Mouse (Mus musculus) layer of hippocampus, postnatal 25 days (tissue): ENCODE data around the gene Nfix. TPM values are rescaled to one million over a fixed set of nuclear protein-coding genes. Genes with fewer than 3 reads are reported as not detected.
"Not testable (repeated sequence)": the region's sequence is repeated elsewhere in the genome, so short reads cannot be mapped to it uniquely, and the experiment has no call there.

Source experiments
- DNase-seq, 2 experiments: peaks; one replicate each; pipeline ENCODE4 v3.0.0; 2022; ENCODE audit warnings: mixed read lengths in 2 of 2, low spot score in 1 of 2; ENCODE audit errors: extremely low spot score in 1 of 2
- total RNA-seq, 2 experiments: library from RNA; stranded (reverse); gene quantifications; 2 replicates each; pipeline ENCODE4 v1.2.3; 2021

Nfix gene
- total RNA-seq, 2 experiments from 2014 or later, result 406 to 477 TPM

DNA sequence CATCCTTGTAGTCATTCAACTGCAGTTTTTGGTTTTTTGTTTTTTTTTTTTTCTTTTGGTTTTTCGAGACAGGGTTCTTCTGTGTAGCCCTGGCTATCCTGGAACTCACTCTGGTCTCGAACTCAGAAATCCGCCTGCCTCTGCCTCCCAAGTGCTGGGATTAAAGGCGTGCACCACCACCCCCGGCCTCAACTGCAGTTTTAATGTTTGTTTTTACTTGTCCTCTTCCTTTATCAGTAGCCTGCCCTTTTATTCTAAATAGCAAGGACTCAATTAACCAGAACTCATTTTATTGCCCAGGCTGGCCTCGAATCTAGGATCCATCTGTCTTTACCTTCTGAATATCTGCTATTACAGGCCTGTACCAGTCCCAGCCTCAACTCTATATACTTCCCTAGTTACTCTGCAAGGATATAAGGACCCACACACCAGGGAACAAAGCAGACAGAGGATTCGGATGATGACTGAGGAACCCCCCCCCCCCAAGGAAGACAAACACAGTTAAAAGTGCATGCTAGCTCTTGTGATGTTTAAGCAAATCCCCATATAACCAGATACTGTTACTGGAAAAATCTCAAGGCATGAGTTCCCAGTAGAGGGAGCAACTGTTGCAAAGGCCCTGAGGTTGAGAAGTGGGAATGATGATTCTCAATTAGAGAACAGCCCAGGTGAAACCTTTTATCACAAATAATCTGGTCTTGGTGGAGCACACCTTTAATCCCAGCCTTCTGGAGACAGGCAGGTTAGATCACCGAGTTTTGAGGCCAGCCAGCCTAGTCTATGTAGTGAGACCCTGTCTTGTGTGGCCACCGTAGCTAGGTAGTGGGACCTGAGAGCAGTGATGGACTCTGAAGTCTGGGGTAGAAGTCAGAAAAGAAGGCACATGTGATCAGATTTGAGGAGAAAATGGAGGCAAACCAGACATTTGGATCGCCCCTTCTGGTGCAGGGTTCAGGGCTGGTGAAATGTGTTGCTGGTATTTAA lies 32.9 kb upstream of the Nfix start:
- no peak for DNase-seq

DNA sequence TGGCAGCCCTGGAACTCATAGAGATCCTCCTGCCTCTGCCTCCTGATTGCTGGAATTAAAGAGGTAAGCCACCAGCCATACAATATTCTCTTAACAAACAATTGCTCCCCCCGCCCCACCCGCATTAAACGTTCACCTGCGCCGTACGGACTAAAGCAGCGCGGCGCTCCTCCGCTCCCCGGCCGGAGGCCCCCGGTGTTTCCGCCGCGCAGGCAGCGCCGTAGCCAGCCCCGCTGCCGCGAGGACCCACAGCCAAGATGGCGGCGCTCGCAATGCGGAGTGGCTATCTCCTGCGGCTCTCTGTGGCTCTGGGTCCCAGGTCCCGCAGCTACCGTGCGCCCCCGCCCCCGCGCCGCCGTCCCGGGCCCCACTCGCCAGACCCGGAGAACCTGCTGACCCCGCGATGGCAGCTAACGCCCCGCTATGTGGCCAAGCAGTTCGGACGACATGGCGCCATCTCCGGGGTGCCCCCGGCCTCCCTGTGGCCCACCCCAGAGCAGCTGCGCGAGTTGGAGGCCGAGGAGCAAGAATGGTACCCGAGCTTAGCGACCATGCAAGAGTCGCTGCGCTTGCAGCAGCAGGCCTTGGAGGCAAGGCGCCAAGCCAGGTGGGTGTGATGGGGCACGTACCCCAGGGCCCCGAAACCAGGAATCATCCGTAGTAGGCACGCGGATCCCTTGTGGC lies 32.0 kb upstream of the Nfix start:
- DNase-seq, result peak; percentile 73 to 81

DNA sequence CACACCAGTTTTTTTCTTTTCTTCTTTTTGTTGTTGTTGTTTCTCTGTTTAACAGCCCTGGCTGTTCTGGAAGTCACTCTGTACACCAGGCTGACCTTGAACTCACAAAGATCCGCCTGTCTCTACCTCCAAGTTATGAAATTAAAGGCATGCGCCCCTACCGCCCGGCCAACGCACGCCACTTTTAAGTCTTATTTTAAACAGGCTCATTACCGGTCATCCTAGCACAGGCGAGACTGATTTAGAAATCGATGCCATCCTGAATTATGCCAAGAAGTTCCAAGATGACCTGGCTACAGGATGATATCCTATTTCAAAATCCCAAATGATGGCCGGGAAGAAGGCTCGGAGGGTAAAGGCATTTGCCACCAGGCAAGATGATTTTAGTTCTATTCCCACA lies 31.3 kb upstream of the Nfix start, which contains the start of gene Gadd45gip1:
TSS of gene Gadd45gip1 (plus strand) at position 33 of the 400 bp plus-strand sequence.
- no peak for DNase-seq

DNA sequence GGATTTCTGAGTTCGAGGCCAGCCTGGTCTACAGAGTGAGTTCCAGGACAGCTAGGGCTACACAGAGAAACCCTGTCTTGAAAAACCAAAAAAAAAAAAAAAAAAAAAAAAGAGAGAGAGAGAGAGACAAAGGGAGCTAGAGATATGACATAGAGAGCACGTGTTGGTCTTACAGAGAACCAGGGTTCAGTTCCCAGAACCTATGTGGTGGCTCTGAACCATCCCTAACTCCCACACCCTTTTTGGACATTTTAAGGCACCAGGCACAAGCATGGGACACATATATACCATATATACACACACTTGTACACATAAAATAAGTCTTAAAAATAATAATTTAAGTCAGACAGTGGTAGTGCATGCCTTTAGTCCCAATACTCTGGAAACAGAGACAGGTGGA lies 26.4 kb upstream of the Nfix start:
- not testable (repeated sequence) for DNase-seq

DNA sequence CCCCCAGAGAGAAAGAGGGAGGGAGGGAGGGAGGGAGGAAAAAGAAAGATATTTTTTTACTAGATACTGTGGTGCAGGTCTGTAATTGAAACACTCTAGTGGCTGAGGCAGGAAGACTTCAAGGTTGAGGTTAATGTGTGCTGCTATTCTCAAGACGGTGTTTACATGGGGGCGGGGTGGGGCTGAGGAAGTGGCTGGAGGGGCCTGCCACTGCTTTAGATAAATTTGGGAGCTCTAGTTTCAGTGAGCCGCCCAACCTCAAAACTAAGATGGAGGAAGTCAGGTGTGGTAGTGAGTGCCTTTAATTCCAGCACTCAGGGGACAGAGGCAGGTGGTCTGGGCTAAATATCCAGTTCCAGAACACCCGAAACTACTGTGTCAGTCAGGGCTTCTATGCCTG lies 25.5 kb upstream of the Nfix start:
- no peak for DNase-seq

DNA sequence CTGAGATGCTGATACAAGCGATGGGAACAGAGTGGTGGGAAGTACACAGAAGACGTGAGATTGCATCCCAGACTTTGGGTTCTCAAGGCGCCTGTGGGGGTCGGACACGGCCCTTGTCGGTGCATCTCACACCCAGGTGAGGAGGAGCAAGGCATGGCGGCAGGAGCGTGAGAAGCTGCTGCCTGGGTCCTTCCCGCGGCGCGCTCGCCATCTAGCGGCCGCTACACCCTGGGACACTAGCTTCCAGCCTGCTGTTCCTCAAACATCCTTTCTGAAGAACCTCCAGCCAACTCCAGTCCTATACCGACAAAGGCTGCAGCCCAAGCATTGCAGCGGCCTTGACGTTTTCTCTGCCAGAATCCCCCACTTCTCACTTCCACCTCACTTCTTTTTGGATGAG lies 23.5 kb upstream of the Nfix start:
- DNase-seq, result peak in 1 of 2 experiments; percentile 62

DNA sequence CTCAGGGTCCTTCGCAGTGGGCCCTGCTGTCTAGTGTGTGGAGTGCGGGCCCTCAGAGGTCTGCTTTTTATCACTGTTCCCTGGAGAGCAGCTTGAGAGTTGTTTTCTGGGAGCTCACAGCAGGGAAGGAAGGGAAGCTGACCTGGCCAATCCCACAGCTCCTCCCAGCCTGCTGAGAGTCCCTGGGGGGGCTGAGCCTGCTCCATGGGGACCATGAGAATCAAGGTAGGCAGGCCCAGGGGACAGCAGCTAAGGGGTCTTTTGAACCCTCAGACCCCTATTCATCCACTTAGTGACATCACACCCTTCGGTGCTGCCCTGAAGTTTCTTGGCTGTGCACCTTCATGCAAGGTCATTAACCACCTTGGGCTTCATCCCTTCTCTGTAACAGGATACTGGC lies 22.6 kb upstream of the Nfix start, which contains the start of gene Dand5:
TSS of gene Dand5 (minus strand) at position 101 of the 400 bp plus-strand sequence.
- no peak for DNase-seq

DNA sequence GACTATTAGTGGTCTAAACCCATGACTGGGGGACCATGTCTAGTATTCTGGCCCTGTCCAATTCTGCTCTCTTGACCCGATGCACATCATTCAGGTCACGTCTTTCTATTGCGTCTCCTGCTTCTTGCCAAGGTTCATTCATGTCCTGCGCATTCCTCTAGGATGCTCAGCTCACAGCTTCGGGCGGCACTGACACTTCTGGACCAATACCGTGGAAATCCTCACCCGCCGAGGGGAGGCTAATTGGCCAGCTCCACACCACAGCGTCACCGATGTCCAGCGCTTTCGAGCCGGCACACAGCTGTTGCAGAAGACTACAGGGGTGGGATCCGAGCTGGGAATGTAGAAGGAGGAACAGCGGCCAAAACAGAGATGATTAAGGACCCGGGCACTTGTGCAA lies 16.0 kb upstream of the Nfix start:
- DNase-seq, result no peak

DNA sequence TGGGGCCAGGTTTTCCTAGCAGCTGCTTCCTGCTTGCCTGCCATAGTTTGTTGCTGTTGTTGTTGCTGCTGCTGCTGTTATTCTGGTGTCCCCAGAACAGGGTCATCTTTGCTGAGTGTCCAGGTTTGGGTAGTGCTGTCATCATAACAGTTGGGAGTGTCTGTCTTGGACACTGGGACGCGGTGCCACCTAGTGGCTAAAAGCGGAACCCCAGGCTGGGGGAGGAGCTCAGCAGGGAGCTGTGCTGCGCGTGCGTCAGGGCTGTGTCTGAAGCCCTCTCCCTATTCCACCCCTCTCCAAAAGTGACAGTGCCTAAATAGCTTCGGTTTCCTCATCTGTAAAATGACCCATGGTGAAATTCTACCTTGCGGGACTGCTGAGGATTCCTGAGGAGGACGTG lies 15.4 kb upstream of the Nfix start:
- DNase-seq, result peak; percentile 99 to 100

DNA sequence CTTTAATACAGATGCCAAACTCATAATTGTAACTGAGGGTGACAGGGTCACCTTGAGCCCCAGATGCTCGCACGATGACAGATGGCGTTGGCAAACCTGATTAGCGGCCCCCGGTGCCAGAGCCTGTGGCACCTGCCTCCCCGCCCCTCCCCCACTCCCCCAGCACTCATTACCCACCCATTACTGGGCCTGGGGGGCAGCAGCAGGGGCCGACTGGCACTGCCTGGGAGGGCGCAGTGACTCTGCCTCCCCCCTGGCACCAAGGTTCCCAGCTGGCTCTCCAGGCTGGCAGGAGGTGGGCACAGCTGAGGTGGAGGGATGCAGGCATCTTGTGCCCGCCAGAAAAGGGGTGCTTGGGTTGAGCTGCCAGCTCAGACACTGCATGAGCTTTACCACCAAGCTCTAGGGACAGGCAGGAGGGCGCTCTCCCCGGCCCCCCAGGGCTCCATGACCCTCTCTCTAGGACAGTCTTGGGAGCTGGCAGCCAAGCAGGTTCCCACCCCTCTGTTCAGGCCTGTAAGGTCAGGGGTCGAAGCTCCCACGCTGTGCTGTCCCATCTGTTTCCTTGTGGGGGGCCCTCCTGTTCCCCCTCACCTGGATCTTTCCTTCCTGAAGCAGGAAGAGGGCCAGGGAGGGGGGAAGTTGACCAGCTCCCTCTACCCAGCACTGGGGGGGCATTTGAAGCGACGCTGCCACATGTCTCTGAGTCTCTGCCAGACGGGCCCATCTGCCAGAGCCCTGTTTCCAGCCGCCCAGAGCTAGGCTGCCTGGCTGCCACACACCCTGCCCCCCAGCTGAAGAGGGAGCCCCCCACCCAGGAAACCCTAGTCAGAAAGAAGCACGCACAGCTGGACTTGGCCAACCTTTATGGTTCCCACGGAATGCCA lies 14.7 kb upstream of the Nfix start:
- DNase-seq, result no peak

DNA sequence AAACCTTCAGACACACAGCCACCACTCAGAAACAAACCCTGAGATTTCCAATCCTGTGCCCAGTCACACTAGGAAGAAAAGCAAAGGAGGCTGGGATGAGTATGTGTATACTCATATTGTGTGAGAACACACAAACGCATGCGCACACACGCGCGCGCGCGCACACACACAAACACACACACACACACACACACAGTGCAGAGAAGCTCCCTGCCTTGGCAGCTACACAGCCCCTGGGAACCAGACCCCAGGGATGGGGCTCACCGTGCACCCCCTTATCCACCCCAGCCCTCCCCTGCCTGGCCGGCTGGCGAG lies 14.1 kb upstream of the Nfix start:
- DNase-seq, result no peak

DNA sequence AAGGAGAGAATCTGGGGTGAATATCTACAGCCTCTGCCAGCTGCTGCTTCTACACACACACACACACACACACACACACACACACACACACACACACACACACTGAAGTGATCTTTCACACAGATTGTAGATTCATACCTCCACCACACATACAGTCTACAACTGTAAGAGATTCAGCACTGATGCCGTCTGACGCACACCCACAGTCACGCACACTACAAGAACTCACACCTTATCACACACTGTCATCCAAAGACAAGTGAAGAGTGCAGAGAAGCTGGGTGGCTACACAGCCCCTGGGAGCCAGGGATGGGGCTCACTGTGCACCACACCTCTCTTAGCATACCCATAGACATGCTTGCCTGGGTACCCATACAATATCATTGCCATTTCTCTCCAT lies 13.7 kb upstream of the Nfix start:
- no peak for DNase-seq

DNA sequence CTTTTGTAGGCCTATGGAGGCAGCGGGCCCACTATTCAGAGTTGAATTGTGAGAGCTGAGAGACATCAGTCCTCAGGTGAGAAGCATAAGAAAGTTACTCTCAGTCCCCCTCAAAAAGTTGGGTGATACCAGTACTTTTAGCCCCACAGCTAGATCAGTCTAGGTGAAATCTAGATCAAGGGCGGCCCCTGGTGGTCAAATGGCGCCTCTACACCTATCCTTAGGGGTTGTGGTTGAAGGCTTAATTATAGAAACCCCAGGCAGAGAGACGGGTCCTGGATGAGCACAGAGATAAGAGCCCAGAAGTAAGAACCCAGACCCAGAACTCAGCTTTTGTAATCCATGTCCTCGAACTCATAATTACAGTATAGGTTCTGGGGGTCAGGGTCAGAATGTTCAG lies 12.9 kb upstream of the Nfix start:
- peak; percentile 75 to 97 for DNase-seq

DNA sequence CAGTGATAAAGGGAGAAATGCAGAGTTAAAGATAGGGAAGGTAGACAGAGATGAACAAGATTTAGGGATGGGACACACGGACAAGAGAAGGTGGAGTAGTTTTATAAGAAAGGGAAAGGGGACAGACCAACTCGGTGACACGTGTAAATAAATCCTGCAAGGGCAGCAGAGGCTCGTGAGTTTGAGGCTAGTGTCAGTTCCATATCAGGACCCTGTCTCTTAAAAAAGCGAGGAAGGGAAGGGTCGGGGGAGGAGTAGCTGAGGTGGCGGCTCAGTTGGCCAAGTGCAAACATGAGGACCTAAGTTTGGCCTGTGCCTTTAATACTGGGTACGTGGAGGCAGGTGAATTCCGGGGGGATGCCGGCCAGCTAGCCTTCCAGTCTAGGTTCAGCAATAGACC lies 11.2 kb upstream of the Nfix start:
- DNase-seq, result no peak

DNA sequence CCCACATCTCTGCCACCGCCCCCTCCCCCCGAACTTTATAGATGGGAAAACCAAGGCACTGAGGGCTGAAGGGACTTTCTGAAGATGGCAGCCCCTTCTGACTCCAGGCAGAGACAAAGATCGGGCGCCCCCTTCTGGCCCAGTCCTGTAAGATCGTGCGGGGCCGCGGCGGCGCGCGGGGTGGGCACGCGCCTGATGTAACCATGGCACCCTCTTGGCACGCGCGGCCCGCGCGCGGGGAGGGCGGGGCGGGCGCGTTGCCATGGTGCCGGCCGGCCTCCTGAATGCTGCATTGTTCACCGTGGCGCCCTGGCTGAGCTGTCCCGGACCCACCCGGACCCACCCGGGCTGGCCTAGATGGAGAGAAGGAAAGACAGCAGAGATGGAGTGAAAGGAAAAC lies 10.8 kb upstream of the Nfix start:
- DNase-seq, result peak; percentile 99 to 100

DNA sequence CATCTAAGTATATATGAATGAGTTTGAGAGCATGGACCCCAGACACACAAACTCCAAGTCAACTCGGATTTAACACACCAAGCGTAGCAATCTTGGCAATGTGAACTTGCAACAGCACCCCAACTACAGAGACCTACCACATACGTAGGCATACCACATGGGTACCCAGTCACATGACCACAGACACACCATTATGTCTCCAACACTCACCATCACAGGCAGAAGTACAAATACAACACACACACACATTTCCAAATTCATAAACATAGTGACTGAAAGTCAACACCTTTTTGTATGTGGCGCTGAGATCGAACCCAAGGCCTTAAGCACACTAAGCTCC lies 9.8 kb upstream of the Nfix start:
- no peak for DNase-seq

DNA sequence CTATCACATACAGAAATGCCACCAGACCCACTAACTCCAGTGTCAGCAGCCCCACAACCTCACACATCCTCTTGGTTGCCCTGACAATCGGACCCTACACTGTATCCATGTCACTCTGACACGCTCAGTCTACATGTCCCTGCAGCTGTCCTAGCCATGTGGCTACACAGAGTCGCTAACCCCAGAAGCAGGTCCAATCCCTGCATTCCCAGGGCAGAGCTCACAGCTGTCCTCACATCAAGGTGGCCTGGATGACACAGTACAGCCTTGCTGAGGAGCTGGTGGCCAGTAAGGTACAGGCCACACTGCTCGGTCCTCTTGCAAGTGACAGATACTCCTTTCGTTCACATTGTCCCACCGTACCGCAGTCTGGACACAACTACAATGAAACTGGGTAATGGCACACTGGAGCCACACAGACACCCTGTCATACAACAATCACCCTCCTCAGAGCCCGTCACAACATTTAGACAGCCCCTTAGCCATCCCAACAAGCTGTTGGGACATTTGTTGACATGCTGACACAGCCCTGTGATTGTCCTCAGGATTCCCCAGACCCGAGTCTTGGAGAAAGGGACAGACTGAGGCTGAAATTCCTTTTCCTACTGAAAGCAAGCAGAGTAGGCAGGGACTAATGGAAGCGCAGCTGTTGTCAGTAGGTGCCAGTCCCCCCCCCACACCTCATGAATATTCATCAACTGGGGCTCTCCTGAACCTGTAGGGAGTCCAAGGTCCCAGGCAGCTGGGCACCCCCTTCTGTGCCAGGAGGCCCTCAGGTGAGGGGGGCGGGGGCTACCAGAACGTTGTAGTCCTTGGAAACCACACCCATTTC lies 9.2 kb upstream of the Nfix start:
- DNase-seq, result no peak

DNA sequence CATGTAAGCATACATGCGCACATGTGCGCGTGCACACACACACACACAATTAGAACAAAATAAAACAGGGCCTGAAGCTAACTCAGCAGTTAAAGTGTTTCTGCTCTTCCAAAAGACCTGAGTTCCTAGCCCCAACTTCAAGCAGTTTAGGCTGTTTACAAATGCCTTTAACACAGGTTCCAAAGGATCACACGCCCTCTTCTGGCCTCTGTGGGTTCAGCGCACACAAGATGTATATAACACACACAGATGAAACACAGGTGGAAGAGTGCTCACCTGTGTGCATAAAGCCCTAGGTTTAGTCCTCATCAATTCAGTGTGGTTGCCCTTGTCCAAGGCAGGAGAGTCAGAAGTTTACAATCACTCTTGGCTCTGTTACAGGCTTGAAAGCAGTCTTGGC lies 5.9 kb upstream of the Nfix start:
- DNase-seq, result no peak

DNA sequence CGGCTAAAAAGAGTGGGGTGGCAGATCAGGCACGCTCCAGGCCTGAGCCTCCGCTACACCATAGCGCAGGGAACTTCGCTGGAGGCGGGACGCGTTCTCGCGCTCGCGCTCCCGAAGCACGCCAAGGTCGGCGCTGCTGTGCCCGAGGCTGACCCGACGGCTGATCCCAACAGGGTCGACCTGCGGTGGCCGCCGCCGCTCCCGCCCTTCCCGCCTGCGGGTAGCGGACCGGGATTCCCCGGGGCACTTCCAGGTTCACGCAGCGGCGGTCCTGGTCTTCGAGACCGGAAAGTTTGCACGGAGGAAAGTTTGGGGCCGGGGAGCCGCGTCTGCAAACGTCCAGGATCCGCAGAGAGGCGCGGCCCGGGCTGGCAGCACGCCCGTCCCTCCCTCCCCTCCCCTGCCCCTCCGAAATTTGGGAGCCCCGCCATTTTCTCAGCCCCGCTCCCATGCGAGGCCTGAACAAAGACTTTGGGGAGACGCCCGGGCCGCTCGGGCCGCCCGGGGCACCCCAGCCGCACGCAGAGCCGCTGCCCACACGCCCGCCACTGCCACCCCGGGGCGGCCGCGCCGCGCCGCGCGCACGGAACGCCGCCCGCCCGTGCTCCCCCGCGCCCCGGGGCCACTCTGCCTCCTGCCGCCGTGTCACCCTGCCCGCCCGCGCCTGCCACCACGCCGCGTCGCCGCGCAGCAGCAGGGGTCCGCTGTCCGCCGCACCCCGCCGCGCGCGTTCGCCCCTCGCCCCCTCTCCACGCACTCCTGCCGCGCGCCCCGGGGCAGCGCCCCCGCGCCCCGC lies 810 bp downstream of the Nfix start:
- DNase-seq, result peak in 1 of 2 experiments; percentile 59
